Mouse (Mus musculus): ENCODE measurements around the gene Pbx3. TPM values are rescaled to one million over a fixed set of nuclear protein-coding genes. Genes with fewer than 3 reads are reported as not detected.

The Pbx3 gene
- polyA plus RNA-seq, 2 experiments: 7.7 to 9.8 TPM

GRCm38 (mm10) chr2:34279726-34280125, 93.2 kb downstream of the Pbx3 start:
- TF ChIP-seq CTCF (IDR thresholded peaks at IDR 0.05; ENCODE audit: low read depth) (no peak), EP300 (IDR thresholded peaks at IDR 0.05; ENCODE audit: low read depth) (no peak)
- H3K4me1 ChIP-seq (replicated peaks; ENCODE audit: control insufficient read depth in 2 of 2, insufficient read depth in 2 of 2, low read length in 1 of 2): no peaks in the 10 kb centered on the region; a peak in 1 of 4 replicates
- H3K4me3 ChIP-seq (ENCODE audit: insufficient read depth in 1 of 2, low read depth in 2 of 2, low read length in 2 of 2): no peak overlapping the region
- WGBS (ENCODE audit: insufficient replicate concordance): 72% methylated on average over 6 of the region's 6 CpGs
- ATAC-seq (ENCODE audit: insufficient read depth): no peak
- no peak for DNase-seq (ENCODE audit: low read depth in 3 of 3, low spot score in 3 of 3)
- no peaks in the 10 kb centered on the region for H3K9me3 ChIP-seq (ENCODE audit: control insufficient read depth, low read length)
- no peak overlapping the region for H3K27ac ChIP-seq
- no peaks in the 10 kb centered on the region for H3K27me3 ChIP-seq (ENCODE audit: control insufficient read depth, insufficient read depth, low read length)
- no peaks in the 10 kb centered on the region for H3K36me3 ChIP-seq (replicated peaks; ENCODE audit: control insufficient read depth, insufficient read depth, low read depth)
- H3K9ac ChIP-seq (replicated peaks): no peak overlapping the region
- no peak overlapping the region for H3K4me2 ChIP-seq (ENCODE audit: low read depth)

- WGBS (ENCODE audit: insufficient replicate concordance): 79% methylated on average over 10 of the region's 10 CpGs
- no peaks in the 10 kb centered on the region for H3K36me3 ChIP-seq (replicated peaks; ENCODE audit: control insufficient read depth, insufficient read depth, low read depth)
- H3K9me3 ChIP-seq (ENCODE audit: control insufficient read depth, low read length): no peaks in the 10 kb centered on the region
- H3K4me3 ChIP-seq (ENCODE audit: insufficient read depth in 1 of 2, low read depth in 2 of 2, low read length in 2 of 2): no peak overlapping the region
- H3K4me2 ChIP-seq (ENCODE audit: low read depth): no peak overlapping the region
- TF ChIP-seq CTCF (IDR thresholded peaks at IDR 0.05; ENCODE audit: low read depth) (no peak), EP300 (IDR thresholded peaks at IDR 0.05; ENCODE audit: low read depth) (no peak)
- H3K27ac ChIP-seq: no peak overlapping the region
- H3K9ac ChIP-seq (replicated peaks): no peak overlapping the region
- H3K4me1 ChIP-seq (replicated peaks; ENCODE audit: control insufficient read depth in 2 of 2, insufficient read depth in 2 of 2, low read length in 1 of 2): no peaks in the 10 kb centered on the region
- DNase-seq (ENCODE audit: low read depth in 3 of 3, low spot score in 3 of 3) (no peak), ATAC-seq (ENCODE audit: insufficient read depth) (no peak)
- no peaks in the 10 kb centered on the region for H3K27me3 ChIP-seq (ENCODE audit: control insufficient read depth, insufficient read depth, low read length)
These were observed 97.2 kb downstream of the Pbx3 start for GRCm38 (mm10) chr2:34275630-34276193.

- Histone ChIP-seq H3K9ac (replicated peaks) (no peak overlapping the region), H3K4me3 (ENCODE audit: insufficient read depth in 1 of 2, low read depth in 2 of 2, low read length in 2 of 2) (no peak overlapping the region), H3K4me2 (ENCODE audit: low read depth) (no peak overlapping the region), H3K27me3 (ENCODE audit: control insufficient read depth, insufficient read depth, low read length) (no peaks in the 10 kb centered on the region), H3K27ac (no peak overlapping the region), H3K9me3 (ENCODE audit: control insufficient read depth, low read length) (no peaks in the 10 kb centered on the region), H3K4me1 (replicated peaks; ENCODE audit: control insufficient read depth in 2 of 2, insufficient read depth in 2 of 2, low read length in 1 of 2) (no peaks in the 10 kb centered on the region), H3K36me3 (replicated peaks; ENCODE audit: control insufficient read depth, insufficient read depth, low read depth) (no peaks in the 10 kb centered on the region)
- no peak for ATAC-seq (ENCODE audit: insufficient read depth)
- TF ChIP-seq EP300 (IDR thresholded peaks at IDR 0.05; ENCODE audit: low read depth): no peak
- no peak for TF ChIP-seq CTCF (IDR thresholded peaks at IDR 0.05; ENCODE audit: low read depth)
- DNase-seq (ENCODE audit: low read depth in 3 of 3, low spot score in 3 of 3): no peak
These were observed 110.9 kb downstream of the Pbx3 start for GRCm38 (mm10) chr2:34262046-34262445.

- H3K27ac ChIP-seq: no peak overlapping the region
- no peak for ATAC-seq (ENCODE audit: insufficient read depth)
These were observed 112.3 kb downstream of the Pbx3 start for GRCm38 (mm10) chr2:34260653-34261076.

GRCm38 (mm10) chr2:34258256-34258655, 114.7 kb downstream of the Pbx3 start:
- DNase-seq (ENCODE audit: low read depth in 3 of 3, low spot score in 3 of 3): no peak
- Histone ChIP-seq H3K9me3 (ENCODE audit: control insufficient read depth, low read length) (no peaks in the 10 kb centered on the region), H3K4me2 (ENCODE audit: low read depth) (no peak overlapping the region), H3K27me3 (ENCODE audit: control insufficient read depth, insufficient read depth, low read length) (no peaks in the 10 kb centered on the region), H3K27ac (no peak overlapping the region), H3K4me1 (replicated peaks; ENCODE audit: control insufficient read depth in 2 of 2, insufficient read depth in 2 of 2, low read length in 1 of 2) (no peaks in the 10 kb centered on the region), H3K9ac (replicated peaks) (no peak overlapping the region), H3K4me3 (ENCODE audit: insufficient read depth in 1 of 2, low read depth in 2 of 2, low read length in 2 of 2) (no peak overlapping the region), H3K36me3 (replicated peaks; ENCODE audit: control insufficient read depth, insufficient read depth, low read depth) (no peaks in the 10 kb centered on the region)
- no peak for ATAC-seq (ENCODE audit: insufficient read depth)
- WGBS (ENCODE audit: insufficient replicate concordance): 54% methylated on average over 2 of the region's 2 CpGs
- TF ChIP-seq CTCF (IDR thresholded peaks at IDR 0.05; ENCODE audit: low read depth) (no peak), EP300 (IDR thresholded peaks at IDR 0.05; ENCODE audit: low read depth) (no peak)

More at GRCm38 (mm10) chr2:34260653-34261076, 112.3 kb downstream of the Pbx3 start:
- Histone ChIP-seq H3K4me3 (ENCODE audit: insufficient read depth in 1 of 2, low read depth in 2 of 2, low read length in 2 of 2) (no peak overlapping the region), H3K36me3 (replicated peaks; ENCODE audit: control insufficient read depth, insufficient read depth, low read depth) (no peaks in the 10 kb centered on the region), H3K4me1 (replicated peaks; ENCODE audit: control insufficient read depth in 2 of 2, insufficient read depth in 2 of 2, low read length in 1 of 2) (no peaks in the 10 kb centered on the region), H3K4me2 (ENCODE audit: low read depth) (no peak overlapping the region), H3K9ac (replicated peaks) (no peak overlapping the region), H3K9me3 (ENCODE audit: control insufficient read depth, low read length) (no peaks in the 10 kb centered on the region), H3K27me3 (ENCODE audit: control insufficient read depth, insufficient read depth, low read length) (no peaks in the 10 kb centered on the region)
- WGBS (ENCODE audit: insufficient replicate concordance): 76% methylated on average over 4 of the region's 4 CpGs
- TF ChIP-seq EP300 (IDR thresholded peaks at IDR 0.05; ENCODE audit: low read depth) (no peak), CTCF (IDR thresholded peaks at IDR 0.05; ENCODE audit: low read depth) (no peak)
- no peak for DNase-seq (ENCODE audit: low read depth in 3 of 3, low spot score in 3 of 3)
